Mouse (Mus musculus) neural tube, embryonic 13.5 days (tissue): ENCODE measurements around the gene Henmt1. TPM values are rescaled to one million over a fixed set of nuclear protein-coding genes. Genes with fewer than 3 reads are reported as not detected.

Experiments used
- ATAC-seq: fragments of 200-750 bp; cut with Nextera tagmentation; 2 replicates; pipeline ENCODE4 v1.8.0; 2017; ENCODE audit warnings: low read depth, mild to moderate bottlenecking, moderate TSS enrichment, moderate library complexity
- H3K27ac ChIP-seq: fragments of 300-500 bp; sonication (generic); replicated peaks from 2 replicates; pipeline ENCODE4 v1.5.1; 2015; ENCODE audit warnings: moderate library complexity, mild to moderate bottlenecking, inconsistent platforms
- H3K27me3 ChIP-seq: fragments of 300-500 bp; sonication (generic); 2 replicates; pipeline ENCODE4 v1.6.1; 2015; ENCODE audit warnings: mild to moderate bottlenecking, inconsistent platforms
- H3K36me3 ChIP-seq: fragments of 300-500 bp; sonication (generic); 2 replicates; pipeline ENCODE4 v1.6.1; 2015; ENCODE audit warnings: mild to moderate bottlenecking, inconsistent platforms
- H3K4me1 ChIP-seq: fragments of 300-500 bp; sonication (generic); replicated peaks from 2 replicates; pipeline ENCODE4 v1.6.1; 2015; ENCODE audit warnings: inconsistent platforms
- H3K4me2 ChIP-seq: fragments of 300-500 bp; sonication (generic); 2 replicates; pipeline ENCODE4 v1.6.1; 2015; ENCODE audit warnings: inconsistent platforms, mild to moderate bottlenecking, moderate library complexity
- H3K4me3 ChIP-seq: fragments of 300-500 bp; sonication (generic); 2 replicates; pipeline ENCODE4 v1.5.1; 2015; ENCODE audit warnings: mild to moderate bottlenecking, inconsistent platforms
- H3K9ac ChIP-seq: fragments of 300-500 bp; sonication (generic); 2 replicates; pipeline ENCODE4 v1.6.1; 2015; ENCODE audit warnings: moderate library complexity, mild to moderate bottlenecking, inconsistent platforms
- H3K9me3 ChIP-seq: fragments of 300-500 bp; sonication (generic); 2 replicates; pipeline ENCODE4 v1.6.1; 2016; ENCODE audit warnings: inconsistent platforms
- WGBS: fragments of 180-500 bp; shearing (Covaris S2); methylation state at CpG from one replicate; pipeline ENCODE4 v1.1.7; 2015; 5-methylcytosine and 5-hydroxymethylcytosine counted together
- polyA plus RNA-seq: library from polyadenylated mRNA; unstranded; fragments of >200 nt; fragmentation: Nextera tagmentation; extraction: Ambion mirVana; gene quantifications from 2 replicates; pipeline ENCODE4 v1.2.1, GENCODE M21; 2015

The Henmt1 gene
- polyA plus RNA-seq, 1 experiment from 2014 or later: 1.7 TPM

- no peak overlapping the region for H3K27ac ChIP-seq
- H3K9ac ChIP-seq: no peak overlapping the region
- no peaks in the 10 kb centered on the region for H3K27me3 ChIP-seq
- H3K4me1 ChIP-seq: 0 out of 2 replicates have a peak, but pooled peaks cover 6% of the 10 kb centered on the region
- no peaks in the 10 kb centered on the region for H3K9me3 ChIP-seq
- H3K4me2 ChIP-seq: no peak overlapping the region
- no peak overlapping the region for H3K4me3 ChIP-seq
- ATAC-seq: no peak
- no peaks in the 10 kb centered on the region for H3K36me3 ChIP-seq
- WGBS: 84% methylated on average over 1 of the region's 1 CpGs
Observed at GRCm38 (mm10) chr3:108915999-108916398, 23.7 kb upstream of the Henmt1 start.

DNA sequence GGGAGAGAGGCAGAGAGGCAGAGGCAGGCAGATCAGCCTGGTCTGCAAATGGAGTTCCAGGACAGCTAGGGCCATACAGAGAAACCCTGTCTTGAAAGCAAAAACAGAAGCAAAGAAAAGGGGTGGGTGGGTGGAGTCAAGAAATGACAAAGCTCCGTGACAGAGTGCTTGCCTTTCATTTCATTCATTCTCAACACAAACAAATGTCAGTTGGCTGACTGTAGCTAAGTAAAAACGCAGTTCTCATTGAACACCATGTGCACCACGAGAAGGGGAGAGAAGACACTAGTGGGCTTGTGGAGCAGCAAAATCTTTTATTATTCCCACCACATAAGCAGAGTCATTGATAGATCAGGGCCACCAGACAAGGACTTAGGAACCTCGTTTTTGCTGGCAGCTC lies 22.8 kb upstream of the Henmt1 start:
- no peaks in the 10 kb centered on the region for H3K36me3 ChIP-seq
- no peak for ATAC-seq
- H3K9ac ChIP-seq: no peak overlapping the region
- 53% methylated on average over 4 of the region's 4 CpGs for WGBS
- no peak overlapping the region for H3K27ac ChIP-seq
- H3K4me3 ChIP-seq: no peak overlapping the region
- H3K27me3 ChIP-seq: no peaks in the 10 kb centered on the region
- no peaks in the 10 kb centered on the region for H3K9me3 ChIP-seq
- no peak overlapping the region for H3K4me2 ChIP-seq
- 0 out of 2 replicates have a peak, but pooled peaks cover 6% of the 10 kb centered on the region for H3K4me1 ChIP-seq

- H3K27me3 ChIP-seq: no peaks in the 10 kb centered on the region
- H3K9ac ChIP-seq: no peak overlapping the region
- ATAC-seq: no peak
- 67% methylated on average over 3 of the region's 3 CpGs for WGBS
- H3K9me3 ChIP-seq: no peaks in the 10 kb centered on the region
- H3K27ac ChIP-seq: no peak overlapping the region
- no peaks in the 10 kb centered on the region for H3K36me3 ChIP-seq
- H3K4me2 ChIP-seq: no peak overlapping the region
- H3K4me3 ChIP-seq: no peak overlapping the region
- H3K4me1 ChIP-seq: no peaks in the 10 kb centered on the region
Observed at GRCm38 (mm10) chr3:108917986-108918385, 21.7 kb upstream of the Henmt1 start.

GRCm38 (mm10) chr3:108918852-108919251 lies 20.8 kb upstream of the Henmt1 start:
- ATAC-seq: no peak
- 98% methylated on average over 1 of the region's 1 CpGs for WGBS
- no peaks in the 10 kb centered on the region for H3K9me3 ChIP-seq

GRCm38 (mm10) chr3:108920442-108921070 lies 19.1 kb upstream of the Henmt1 start:
- H3K4me2 ChIP-seq: no peak overlapping the region
- H3K9ac ChIP-seq: no peak overlapping the region
- no peak overlapping the region for H3K27ac ChIP-seq
- H3K4me3 ChIP-seq: no peak overlapping the region
- no peaks in the 10 kb centered on the region for H3K36me3 ChIP-seq
- WGBS: 94% methylated on average over 3 of the region's 3 CpGs
- no peaks in the 10 kb centered on the region for H3K4me1 ChIP-seq
- ATAC-seq: no peak
- no peaks in the 10 kb centered on the region for H3K27me3 ChIP-seq
- H3K9me3 ChIP-seq: no peaks in the 10 kb centered on the region

More at GRCm38 (mm10) chr3:108918852-108919251, 20.8 kb upstream of the Henmt1 start:
- no peak overlapping the region for H3K9ac ChIP-seq
- no peak overlapping the region for H3K4me3 ChIP-seq
- no peaks in the 10 kb centered on the region for H3K27me3 ChIP-seq
- H3K4me1 ChIP-seq: no peaks in the 10 kb centered on the region
- no peaks in the 10 kb centered on the region for H3K36me3 ChIP-seq
- no peak overlapping the region for H3K4me2 ChIP-seq
- H3K27ac ChIP-seq: no peak overlapping the region

- Histone ChIP-seq H3K9me3 (no peaks in the 10 kb centered on the region), H3K27ac (no peak overlapping the region), H3K4me2 (no peak overlapping the region), H3K36me3 (no peaks in the 10 kb centered on the region), H3K27me3 (no peaks in the 10 kb centered on the region), H3K9ac (no peak overlapping the region), H3K4me1 (no peaks in the 10 kb centered on the region), H3K4me3 (no peak overlapping the region)
- ATAC-seq: no peak
- WGBS: 96% methylated on average over 1 of the region's 1 CpGs
Observed at GRCm38 (mm10) chr3:108921822-108922221, 17.9 kb upstream of the Henmt1 start.

DNA sequence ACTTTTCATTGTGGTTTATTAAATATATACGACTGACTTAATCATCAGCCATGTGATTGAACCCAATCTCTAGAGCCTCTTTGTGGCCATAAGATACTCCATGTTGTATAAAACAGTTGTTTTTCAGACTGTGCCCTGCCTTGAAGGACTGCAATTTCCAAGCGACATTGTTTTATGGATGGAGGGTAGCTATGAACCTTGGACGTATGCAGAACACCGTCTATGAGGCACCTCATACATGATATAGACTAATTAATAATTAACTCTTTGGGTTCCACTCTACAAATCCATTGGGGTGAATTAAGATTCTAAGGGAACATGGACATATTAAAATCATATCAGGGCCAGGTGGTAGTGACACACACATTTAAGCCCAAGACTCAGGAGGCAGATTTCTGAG lies 14.0 kb upstream of the Henmt1 start:
- Histone ChIP-seq H3K4me2 (no peak overlapping the region), H3K9me3 (no peaks in the 10 kb centered on the region), H3K4me1 (no peaks in the 10 kb centered on the region), H3K9ac (no peak overlapping the region), H3K4me3 (no peak overlapping the region), H3K27me3 (no peaks in the 10 kb centered on the region), H3K36me3 (no peaks in the 10 kb centered on the region), H3K27ac (no peak overlapping the region)
- ATAC-seq: no peak
- 86% methylated on average over 4 of the region's 4 CpGs for WGBS

DNA sequence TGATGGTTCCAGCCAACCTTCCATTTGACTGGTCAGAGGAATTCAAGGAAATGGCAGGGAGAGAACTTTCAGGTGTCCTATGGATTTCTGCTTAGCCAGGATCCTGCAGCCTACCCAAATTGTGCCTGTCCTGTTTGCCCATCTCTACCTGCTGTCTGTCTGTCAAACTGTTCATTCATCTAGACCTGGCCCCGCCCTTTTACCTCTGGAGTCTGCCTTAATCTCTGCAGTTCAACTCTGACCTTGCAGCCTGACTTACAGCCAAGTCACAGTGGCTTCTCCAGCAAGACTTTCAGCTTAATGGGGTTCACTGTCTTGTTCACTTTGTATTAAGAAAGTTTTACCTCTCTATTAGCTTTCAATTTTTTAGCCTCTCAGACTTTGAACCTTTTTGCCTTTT lies 13.4 kb upstream of the Henmt1 start:
- no peaks in the 10 kb centered on the region for H3K36me3 ChIP-seq
- 65% methylated on average over 1 of the region's 1 CpGs for WGBS
- no peak for ATAC-seq

GRCm38 (mm10) chr3:108933557-108933956 lies 6.1 kb upstream of the Henmt1 start:
- Histone ChIP-seq H3K4me1 (no peaks in the 10 kb centered on the region), H3K4me2 (no peak overlapping the region), H3K9me3 (no peaks in the 10 kb centered on the region), H3K27ac (no peak overlapping the region), H3K27me3 (no peaks in the 10 kb centered on the region), H3K9ac (no peak overlapping the region), H3K36me3 (no peaks in the 10 kb centered on the region), H3K4me3 (no peak overlapping the region)
- ATAC-seq: no peak
- WGBS: 90% methylated on average over 6 of the region's 6 CpGs

More for the DNA sequence above, 13.4 kb upstream of the Henmt1 start:
- Histone ChIP-seq H3K4me3 (no peak overlapping the region), H3K9me3 (no peaks in the 10 kb centered on the region), H3K27me3 (no peaks in the 10 kb centered on the region), H3K9ac (no peak overlapping the region), H3K4me1 (no peaks in the 10 kb centered on the region), H3K27ac (no peak overlapping the region), H3K4me2 (no peak overlapping the region)

DNA sequence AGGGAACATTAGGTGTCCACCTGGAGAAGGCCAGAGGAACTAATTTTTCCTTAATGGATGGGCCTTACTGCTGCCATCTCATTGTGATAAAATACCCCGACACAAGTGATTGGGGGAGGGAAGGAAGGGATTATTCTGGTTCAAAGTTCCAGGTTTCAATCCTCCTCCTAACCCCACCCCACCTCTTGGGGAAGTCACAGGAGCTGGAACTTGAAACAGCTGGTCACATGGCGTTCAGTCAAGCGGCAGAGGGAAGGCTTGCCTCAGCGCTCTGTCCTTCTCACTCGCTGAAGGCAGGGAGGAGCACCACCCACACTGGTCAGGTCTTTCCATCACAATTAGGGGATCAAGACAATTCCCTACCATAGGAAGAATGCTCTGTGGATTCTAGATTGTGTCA lies 982 bp upstream of the Henmt1 start:
- WGBS: 96% methylated on average over 5 of the region's 5 CpGs
- H3K4me1 ChIP-seq: no peaks in the 10 kb centered on the region
- no peak overlapping the region for H3K4me2 ChIP-seq
- H3K9ac ChIP-seq: no peak overlapping the region
- H3K9me3 ChIP-seq: no peaks in the 10 kb centered on the region
- H3K36me3 ChIP-seq: no peaks in the 10 kb centered on the region
- no peak overlapping the region for H3K27ac ChIP-seq
- H3K27me3 ChIP-seq: no peaks in the 10 kb centered on the region
- ATAC-seq: no peak
- no peak overlapping the region for H3K4me3 ChIP-seq

DNA sequence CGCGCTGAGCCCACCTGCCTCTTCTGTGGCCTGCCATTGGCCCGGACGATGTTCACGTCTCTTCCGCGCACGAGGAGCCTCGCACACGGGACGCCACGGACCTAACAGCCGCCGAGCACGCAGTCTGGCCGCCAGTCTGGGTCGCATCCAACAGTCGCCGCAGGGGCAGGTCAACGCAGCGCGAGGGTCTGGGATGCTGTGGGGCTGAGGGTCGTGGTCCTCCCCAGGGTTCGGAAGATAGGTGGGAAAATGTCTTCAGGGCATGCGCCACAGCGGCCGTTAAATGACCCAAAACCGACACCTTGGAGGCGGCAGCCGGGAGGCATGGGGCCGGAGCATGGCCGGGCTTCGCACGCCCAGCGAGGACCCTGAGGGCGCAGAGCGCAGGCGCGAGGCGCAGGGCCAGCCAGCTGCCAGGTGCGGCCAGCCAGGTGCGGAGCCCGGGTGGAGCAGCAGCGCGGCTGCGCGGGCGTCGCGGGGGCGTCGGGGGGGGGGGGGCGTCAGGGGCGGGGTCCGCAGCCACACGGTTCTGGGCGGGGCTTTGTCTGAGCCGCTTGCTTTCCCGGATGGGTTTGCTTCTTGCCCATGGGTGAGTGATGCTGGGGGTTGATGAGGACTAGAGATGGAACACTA lies 444 bp downstream of the Henmt1 start, which contains the start of gene Gm9857:
TSS of gene Gm9857 (minus strand) at position 445 of the 633 bp plus-strand sequence.
- Histone ChIP-seq H3K27me3 (no peaks in the 10 kb centered on the region), H3K4me1 (no peaks in the 10 kb centered on the region), H3K27ac (no peak within 1 kb of the TSS), H3K4me2 (peak within 1 kb of the TSS; percentile 55), H3K9ac (peak within 1 kb of the TSS; percentile 50), H3K4me3 (peak within 1 kb of the TSS; percentile 38), H3K9me3 (no peaks in the 10 kb centered on the region), H3K36me3 (no peaks in the 10 kb centered on the region)
- ATAC-seq: peak; percentile 86
- WGBS: 57% methylated on average over 46 of the region's 59 CpGs

GRCm38 (mm10) chr3:108940996-108941395 lies 1.3 kb downstream of the Henmt1 start:
- H3K4me2 ChIP-seq: no peak overlapping the region
- no peak for ATAC-seq
- H3K27ac ChIP-seq: no peak overlapping the region
- no peak overlapping the region for H3K9ac ChIP-seq
- H3K27me3 ChIP-seq: no peaks in the 10 kb centered on the region
- no peaks in the 10 kb centered on the region for H3K9me3 ChIP-seq
- H3K36me3 ChIP-seq: no peaks in the 10 kb centered on the region
- H3K4me3 ChIP-seq: no peak overlapping the region
- WGBS: 78% methylated on average over 10 of the region's 10 CpGs
- no peaks in the 10 kb centered on the region for H3K4me1 ChIP-seq

DNA sequence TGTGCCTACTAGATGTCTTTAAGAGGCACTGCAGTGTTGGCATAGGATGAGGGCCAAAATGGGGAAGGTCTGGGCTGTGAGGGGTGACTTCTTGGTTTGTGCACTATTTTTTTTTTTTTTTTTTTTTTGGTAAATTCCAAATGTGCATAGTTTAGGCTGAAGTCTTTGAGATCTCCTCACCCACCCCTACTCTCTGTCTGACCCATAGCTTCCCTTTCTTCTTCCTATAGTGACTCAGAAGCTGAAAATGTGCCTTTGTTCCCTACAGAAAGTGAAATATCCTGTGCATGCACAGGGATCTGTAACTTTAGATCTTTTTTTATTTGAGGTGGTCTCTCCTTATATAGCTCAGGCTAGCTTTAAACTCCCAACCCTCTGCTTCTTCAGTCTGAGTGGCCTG lies 18.3 kb downstream of the Henmt1 start:
- H3K4me1 ChIP-seq: peaks cover 16% of the 10 kb centered on the region
- H3K9me3 ChIP-seq: no peaks in the 10 kb centered on the region
- ATAC-seq: no peak
- H3K27me3 ChIP-seq: no peaks in the 10 kb centered on the region
- H3K4me3 ChIP-seq: no peak overlapping the region
- no peak overlapping the region for H3K27ac ChIP-seq
- H3K36me3 ChIP-seq: no peaks in the 10 kb centered on the region
- H3K4me2 ChIP-seq: no peak overlapping the region
- H3K9ac ChIP-seq: no peak overlapping the region
